Mouse (Mus musculus): ENCODE measurements at regions not wholly inside any gene's neighbourhood (a gene's known extent, or its start where the extent isn't known, plus 50 kb on each side); places are given as distances from the start of the nearest gene placed in this dataset.

DNA sequence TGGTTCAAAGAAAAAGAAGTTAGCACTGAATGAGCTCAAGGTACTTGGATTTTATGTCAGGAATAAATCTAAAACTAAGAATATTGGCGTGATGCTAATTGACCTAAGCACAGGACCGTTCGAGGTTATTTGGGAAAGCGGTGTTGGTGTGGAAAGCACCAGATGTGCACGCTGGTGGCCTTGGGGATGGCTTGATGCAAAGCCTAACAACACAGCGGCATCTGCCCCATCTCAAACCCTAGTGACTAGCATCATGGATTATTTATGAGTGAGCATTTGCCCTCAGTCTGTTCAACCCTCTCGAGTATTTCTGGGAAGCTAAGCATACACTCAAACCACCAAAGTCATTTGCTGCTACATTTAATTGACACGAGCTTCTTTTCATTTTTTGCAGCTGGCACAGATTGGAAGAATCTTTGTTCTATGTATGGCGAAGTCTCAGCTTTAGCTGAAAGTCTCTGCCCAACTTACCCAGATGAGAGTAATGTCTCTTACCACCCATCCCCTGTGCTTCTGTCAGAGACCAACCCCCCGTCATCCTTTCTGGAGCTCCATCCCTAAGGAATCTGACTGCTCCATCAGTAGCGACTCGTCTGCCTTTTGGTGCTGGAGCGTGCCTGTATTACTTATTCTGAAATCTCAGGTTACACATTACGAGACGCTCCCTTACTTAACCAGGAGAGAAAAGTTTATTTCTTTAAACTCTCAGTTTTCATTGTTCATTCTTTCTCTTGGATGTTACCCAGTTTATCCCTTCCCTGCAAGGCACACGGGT, 257.8 kb upstream of the Gm12728 start:
- intact Hi-C loops (cut with DNase I), result no loop called here
- DNase-seq (ENCODE audit: low spot score in 2 of 2), result no peak

DNA sequence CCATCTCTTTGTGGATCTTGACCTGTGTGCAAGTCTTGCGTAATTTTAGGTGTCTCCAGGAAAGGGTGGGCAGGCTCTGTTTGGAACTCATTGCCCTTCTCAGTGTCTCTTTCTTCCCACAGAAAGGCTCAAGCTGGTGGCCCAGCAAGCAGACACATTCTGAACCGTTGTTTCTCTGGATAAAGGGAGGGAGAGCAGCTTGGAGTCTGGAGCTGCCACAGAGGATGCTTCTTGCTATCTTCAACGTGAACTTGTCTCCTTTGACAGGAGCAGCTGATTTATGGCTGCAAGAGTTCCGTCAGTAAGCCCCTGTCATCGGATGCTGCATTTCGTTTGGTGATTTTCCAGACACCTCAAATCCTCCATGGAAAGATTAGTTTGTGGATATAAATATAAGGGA, 254.2 kb upstream of the Gm12728 start:
- intact Hi-C loops (cut with DNase I), result no loop called here
- no peak for DNase-seq (ENCODE audit: low spot score in 2 of 2)

- intact Hi-C loops (cut with DNase I), result no loop called here
- DNase-seq (ENCODE audit: low spot score in 2 of 2), result no peak
Observed at GRCm38 (mm10) chr4:105545486-105545885, 244.2 kb upstream of the Gm12728 start.

- no peak for DNase-seq (ENCODE audit: low spot score in 2 of 2)
- intact Hi-C loops (cut with DNase I), result no loop called here
Observed at GRCm38 (mm10) chr4:105549744-105550440, 239.8 kb upstream of the Gm12728 start.

- DNase-seq (ENCODE audit: low spot score in 2 of 2), result no peak
- intact Hi-C loops (cut with DNase I), result no loop called here
Observed at GRCm38 (mm10) chr4:105551966-105552685, 237.5 kb upstream of the Gm12728 start.

GRCm38 (mm10) chr4:105554994-105555393, 234.7 kb upstream of the Gm12728 start:
- intact Hi-C loops (cut with DNase I), result no loop called here

GRCm38 (mm10) chr4:105555941-105556340, 233.7 kb upstream of the Gm12728 start:
- no peak for DNase-seq (ENCODE audit: low spot score in 2 of 2)
- intact Hi-C loops (cut with DNase I), result no loop called here

More at GRCm38 (mm10) chr4:105554994-105555393, 234.7 kb upstream of the Gm12728 start:
- no peak for DNase-seq (ENCODE audit: low spot score in 2 of 2)

DNA sequence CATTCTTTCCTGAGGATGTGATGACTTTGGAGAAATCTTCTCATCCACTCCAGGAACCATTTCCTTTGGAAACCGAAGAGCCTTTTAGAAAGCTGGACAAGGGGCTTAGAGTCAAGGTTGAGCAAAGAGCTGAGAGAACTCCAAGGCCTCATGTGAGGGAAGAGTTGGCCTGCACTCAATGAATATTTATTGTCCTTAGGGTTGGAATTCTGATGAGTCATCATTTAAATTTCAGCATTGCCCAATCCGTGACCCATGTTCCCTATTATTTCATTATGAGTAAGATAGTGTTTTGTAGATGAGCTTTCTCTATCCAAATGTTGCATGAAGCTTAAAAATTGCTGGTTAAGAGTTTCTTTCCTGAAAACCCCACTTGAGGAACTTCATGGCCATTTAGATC, 232.3 kb upstream of the Gm12728 start:
- no peak for DNase-seq (ENCODE audit: low spot score in 2 of 2)
- intact Hi-C loops (cut with DNase I), result no loop called here

DNA sequence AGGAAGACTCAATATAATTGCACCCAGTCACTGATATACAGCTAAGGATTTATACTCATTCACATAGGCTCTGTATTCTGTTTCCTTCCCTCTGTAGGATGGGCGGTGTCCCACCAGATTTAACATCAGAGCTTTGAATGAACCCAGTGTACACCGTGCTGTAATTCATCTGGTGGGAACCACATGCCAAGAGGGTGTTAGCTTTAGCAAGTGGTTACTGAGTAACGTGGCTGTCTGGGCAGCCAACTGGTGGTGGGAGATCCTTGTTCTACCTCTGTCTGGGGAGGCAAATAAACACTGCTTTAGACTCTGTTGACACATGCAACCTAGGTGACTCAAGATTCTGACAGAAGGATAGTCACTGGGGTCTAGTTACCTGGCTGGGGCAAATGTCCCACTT, 229.6 kb upstream of the Gm12728 start:
- no peak for DNase-seq (ENCODE audit: low spot score in 2 of 2)
- intact Hi-C loops (cut with DNase I), result no loop called here

DNA sequence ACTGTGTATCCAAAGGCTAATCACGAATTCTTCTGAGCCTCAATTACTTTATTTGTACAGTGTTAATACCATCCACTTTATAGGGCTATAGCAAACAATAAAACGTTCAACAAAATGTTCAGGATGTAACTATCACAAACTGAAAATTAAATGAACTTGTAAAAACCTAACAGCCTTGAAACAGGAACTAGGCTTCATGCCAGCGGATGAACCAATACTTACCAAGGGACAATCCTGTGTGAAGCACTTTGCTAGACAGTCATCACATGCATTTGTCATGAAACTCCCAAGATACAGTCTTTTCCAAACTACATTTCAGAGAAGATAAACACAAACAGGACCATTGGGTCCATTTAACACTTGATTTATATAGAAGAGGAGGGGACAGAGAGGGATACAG, 228.9 kb upstream of the Gm12728 start:
- intact Hi-C loops (cut with DNase I), result no loop called here

GRCm38 (mm10) chr4:105561611-105562010, 228.1 kb upstream of the Gm12728 start:
- intact Hi-C loops (cut with DNase I), result no loop called here
- no peak for DNase-seq (ENCODE audit: low spot score in 2 of 2)

More for the DNA sequence above, 228.9 kb upstream of the Gm12728 start:
- no peak for DNase-seq (ENCODE audit: low spot score in 2 of 2)

GRCm38 (mm10) chr4:105565796-105566195, 223.9 kb upstream of the Gm12728 start:
- intact Hi-C loops (cut with DNase I), result no loop called here
- no peak for DNase-seq (ENCODE audit: low spot score in 2 of 2)

DNA sequence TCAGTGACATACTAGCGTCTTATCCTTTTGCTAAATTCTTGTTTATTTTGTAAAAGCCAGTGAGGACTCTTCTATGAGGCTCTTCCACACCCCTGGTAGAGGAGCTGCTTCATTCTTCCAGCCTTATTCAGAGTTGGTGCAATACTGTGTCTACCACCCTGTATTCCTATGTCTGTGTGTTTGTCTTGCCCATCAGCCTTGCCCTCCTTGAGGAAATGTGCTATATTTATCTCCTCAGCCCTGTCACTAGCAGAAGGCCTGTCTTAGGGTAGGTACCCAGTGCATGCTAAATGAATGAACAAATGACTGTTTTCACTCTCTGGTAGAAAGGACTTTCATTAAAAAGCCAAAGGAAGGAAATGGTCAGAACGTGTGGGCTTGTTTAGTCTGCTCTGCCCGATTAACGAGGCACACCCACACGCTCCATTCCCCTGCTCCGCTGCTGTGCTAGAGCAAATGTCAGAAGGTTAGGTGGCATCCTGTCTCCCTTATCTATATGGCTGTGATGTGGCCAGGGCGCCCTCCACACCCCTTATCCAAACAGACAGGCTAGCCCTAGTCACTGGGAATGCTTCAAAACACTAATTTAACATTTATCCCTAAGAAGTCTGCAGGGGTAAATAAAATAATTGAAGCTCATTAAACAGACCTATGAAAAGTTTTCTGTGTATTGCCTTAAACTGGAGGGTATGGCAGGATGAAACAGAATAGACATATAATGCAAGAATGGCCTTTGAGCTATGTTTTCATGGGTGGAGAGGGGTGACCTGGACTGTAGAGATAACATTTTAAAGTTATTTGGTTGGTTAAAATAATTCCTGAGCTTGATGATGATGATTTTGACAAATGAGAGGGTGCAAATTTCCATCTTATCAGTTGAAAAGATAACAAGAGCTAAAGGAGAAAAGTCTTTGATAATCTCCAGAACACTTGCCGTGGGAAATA, 222.9 kb upstream of the Gm12728 start:
- intact Hi-C loops (cut with DNase I), result no loop called here
- no peak for DNase-seq (ENCODE audit: low spot score in 2 of 2)

DNA sequence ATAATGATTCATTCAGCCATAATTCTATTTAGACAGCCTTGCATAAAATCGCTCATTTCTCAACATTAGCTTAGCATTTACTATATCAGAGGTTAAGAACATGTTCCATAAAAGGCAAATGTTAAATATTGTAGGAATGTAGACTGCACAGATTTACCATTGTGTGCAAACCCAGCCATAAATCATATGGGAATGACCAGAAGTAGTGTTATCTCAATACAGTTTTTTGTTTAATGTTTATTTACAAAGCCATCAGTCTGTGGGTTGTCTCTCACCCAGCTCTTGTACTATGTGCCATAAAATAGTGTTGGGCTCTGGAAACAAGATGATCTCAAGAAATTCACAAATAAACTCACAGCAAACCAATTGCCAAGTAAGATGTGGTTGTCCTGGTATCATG, 220.0 kb upstream of the Gm12728 start:
- intact Hi-C loops (cut with DNase I), result no loop called here
- no peak for DNase-seq (ENCODE audit: low spot score in 2 of 2)

DNA sequence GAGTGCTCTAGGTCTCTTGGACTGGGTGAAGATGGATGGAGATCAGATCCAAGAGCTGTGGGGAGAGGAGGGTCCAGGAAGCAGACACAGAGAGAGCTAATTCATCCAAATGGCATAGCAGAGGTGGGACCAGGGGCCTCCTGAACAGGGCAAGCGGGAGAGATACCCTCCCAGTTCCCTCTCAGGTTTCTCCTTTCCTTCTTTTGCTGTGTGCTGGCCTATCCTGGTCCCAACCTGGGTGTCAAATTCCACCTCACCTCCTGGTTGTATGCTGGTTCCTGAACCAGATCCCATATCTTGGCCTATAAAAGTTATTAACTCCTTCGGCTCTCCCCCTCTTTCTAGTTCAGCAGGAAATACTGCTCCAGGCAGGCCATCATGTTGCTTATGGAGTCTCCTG, 214.1 kb upstream of the Gm12728 start:
- intact Hi-C loops (cut with DNase I), result no loop called here

DNA sequence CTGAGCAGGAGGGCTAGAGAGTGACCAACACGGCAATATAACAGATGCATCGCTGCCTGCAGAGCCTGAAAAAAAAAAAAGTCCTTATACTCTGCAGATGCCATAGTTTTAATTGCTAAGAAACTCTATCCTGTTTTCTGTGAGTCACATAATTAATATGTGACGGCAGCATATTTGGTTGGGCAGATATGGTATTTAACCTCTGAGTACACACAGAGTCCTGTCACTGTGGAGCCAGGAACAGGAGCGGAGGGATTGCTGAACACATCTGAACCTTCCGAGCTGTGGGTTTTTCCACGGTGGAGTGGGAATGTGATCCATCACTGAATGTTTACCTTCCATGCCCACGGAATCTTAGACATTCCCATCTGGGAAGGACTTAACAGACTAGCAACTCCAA, 208.7 kb upstream of the Gm12728 start:
- no peak for DNase-seq (ENCODE audit: low spot score in 2 of 2)
- intact Hi-C loops (cut with DNase I), result no loop called here

More for the DNA sequence above, 214.1 kb upstream of the Gm12728 start:
- no peak for DNase-seq (ENCODE audit: low spot score in 2 of 2)

GRCm38 (mm10) chr4:105584329-105584925, 205.2 kb upstream of the Gm12728 start:
- intact Hi-C loops (cut with DNase I), result no loop called here
- no peak for DNase-seq (ENCODE audit: low spot score in 2 of 2)

DNA sequence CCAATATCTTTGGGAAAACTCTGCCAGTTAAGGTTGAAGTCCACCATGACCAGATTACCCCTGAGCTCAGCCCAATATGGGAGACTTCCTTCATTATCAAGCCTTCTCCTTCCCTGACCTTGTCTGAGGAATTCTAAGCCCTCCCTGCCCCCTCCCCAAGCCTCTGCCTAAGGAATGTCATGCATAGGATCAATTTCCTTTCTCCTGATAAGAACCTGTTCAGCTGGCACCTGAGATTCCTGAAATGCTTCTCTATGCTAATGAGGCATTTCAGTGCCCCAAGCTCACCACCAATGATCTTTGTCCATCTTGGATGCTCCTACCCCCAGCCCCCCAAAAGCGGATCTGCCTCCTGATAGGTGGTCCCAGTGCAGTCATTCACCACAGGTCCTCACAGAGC, 186.0 kb upstream of the Gm12728 start:
- intact Hi-C loops (cut with DNase I), result no loop called here
- no peak for DNase-seq (ENCODE audit: low spot score in 2 of 2)

- DNase-seq (ENCODE audit: low spot score in 2 of 2), result no peak
- intact Hi-C loops (cut with DNase I), result no loop called here
Observed at GRCm38 (mm10) chr4:105604607-105605006, 185.1 kb upstream of the Gm12728 start.

All from left cerebral cortex, postnatal 36 days (tissue).